Mouse (Mus musculus) kidney, adult 8-10 months (tissue): ENCODE data around the gene Popdc3.
"Not testable (repeated sequence)": the region's sequence is repeated elsewhere in the genome, so short reads cannot be mapped to it uniquely, and the experiment has no call there.

Experiments used
- DNase-seq, 2 experiments: peaks; one replicate each; pipeline ENCODE4 v3.0.0; 2022

The Popdc3 gene

GRCm38 (mm10) chr10:45204582-45204981 is 26.7 kb downstream of the Popdc3 start:
- no peak for DNase-seq

- no peak for DNase-seq
Measured at GRCm38 (mm10) chr10:45210201-45210600, 32.3 kb downstream of the Popdc3 start.

DNA sequence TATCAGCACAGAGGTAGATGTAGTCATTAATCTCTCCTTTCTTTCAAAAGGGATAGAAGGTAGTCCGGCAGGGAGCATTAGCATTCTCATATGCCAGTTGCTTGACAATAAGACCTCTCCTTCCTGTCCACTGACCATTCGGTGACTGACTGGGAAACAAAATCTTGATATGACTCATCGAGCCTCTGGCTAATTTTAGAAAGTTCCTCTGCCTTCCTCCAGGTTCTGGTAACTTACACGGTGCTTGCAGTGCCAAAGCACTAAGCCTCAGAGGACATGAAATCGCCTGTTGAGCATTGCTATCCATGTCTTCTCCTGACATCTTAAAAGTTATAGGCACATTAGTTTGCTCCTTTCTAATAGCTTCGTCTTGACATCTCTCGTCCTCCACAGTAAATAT is 38.8 kb downstream of the Popdc3 start:
- no peak for DNase-seq

DNA sequence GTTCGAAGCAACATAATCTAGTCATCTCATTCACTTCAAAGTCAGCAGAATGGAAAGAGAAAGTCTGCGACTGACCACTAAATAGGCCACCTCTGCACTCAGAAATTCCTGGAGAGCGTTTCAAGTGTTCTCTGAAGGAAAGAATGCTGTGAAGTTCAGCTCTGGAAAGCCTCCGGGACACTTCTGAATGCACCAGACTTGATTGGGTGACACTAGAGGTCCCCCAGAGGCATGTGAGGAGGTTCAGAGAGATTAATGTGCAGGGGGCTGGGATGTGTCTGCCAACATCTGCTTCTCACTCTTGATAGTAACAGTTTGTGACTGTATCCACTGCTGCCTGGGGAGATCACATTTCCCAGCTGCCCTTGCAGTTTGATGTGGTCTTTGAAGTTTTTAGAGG is 52.1 kb downstream of the Popdc3 start:
- DNase-seq, result no peak

DNA sequence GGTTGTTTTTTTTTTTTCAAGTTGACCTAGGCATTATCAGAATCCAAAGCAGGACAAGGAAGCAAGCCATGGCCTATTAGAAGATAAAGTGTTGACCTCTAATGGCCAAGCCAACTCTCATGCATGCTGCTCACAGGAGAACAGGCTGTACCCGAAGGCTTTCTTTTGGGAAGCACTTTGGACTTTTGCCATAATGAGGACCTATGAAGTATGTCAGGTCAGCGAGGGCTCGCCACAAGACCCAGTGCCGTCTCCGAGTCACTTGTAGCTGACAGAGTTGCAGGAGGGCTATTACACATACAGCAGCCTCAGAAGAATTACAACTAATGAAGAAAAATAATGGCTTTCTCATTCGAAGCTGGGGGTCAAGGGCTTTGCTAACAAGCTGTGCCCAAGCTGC is 55.5 kb downstream of the Popdc3 start:
- DNase-seq, result no peak

- DNase-seq, result no peak
Measured at GRCm38 (mm10) chr10:45236304-45236703, 58.4 kb downstream of the Popdc3 start.

DNA sequence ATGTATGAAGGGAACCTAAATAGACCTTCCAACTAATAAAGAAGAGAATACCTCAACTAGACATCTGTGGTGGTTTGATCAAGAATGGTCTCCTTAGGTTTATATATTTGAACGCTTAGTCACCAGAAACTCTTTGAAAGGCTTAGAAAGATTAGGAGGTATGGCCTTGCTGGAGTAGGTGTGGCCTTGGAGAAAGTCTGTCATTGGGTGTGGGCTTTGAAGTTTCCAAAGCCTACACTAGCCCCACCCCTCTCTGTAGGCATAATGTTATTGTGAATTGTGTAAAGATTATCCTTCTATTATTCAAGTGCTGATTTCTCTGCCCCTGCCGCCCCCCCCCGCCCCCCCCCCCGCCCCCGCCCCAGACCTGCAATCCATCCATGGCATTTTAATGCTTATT is 59.6 kb downstream of the Popdc3 start:
- no peak for DNase-seq

DNA sequence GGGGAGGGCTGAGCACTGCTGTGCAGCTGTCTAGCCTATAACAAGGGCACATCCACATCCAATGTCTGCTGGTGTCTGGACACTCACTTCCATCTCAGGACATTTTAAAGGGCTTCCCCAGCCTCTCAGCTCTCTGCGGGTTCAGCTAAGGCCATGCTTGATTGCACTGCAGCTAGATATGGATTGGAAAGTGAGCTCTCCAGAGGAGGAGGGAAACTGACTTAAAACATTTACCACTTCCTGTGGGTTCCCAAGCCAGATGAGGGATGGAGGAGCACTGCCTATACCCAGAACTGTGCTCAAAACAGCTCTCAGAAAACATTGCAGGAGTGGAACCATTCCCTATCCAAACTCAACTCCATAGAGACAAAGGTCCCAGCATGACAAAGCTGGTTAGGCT is 82.6 kb downstream of the Popdc3 start:
- no peak for DNase-seq

- no peak for DNase-seq
Measured at GRCm38 (mm10) chr10:45262126-45262525, 84.2 kb downstream of the Popdc3 start.

DNA sequence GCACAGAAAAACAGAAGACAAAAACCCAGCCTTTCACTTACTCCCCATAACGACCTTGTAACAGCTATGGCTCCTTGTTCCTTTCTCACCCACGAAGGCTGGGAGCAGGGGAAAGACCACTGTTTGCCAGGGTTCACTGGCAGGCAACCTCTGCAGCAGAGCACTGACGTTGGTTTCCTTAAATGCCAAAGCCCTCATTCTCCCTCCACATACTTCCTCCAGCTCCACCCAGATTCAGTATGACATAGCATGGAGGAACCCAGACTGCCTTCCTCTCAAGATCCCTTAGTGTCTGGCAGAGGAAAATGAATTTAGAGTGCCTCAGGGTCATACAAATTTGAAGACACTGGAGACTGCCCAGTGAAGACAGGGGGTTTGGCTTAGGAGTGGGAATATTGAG is 98.6 kb downstream of the Popdc3 start:
- no peak for DNase-seq

DNA sequence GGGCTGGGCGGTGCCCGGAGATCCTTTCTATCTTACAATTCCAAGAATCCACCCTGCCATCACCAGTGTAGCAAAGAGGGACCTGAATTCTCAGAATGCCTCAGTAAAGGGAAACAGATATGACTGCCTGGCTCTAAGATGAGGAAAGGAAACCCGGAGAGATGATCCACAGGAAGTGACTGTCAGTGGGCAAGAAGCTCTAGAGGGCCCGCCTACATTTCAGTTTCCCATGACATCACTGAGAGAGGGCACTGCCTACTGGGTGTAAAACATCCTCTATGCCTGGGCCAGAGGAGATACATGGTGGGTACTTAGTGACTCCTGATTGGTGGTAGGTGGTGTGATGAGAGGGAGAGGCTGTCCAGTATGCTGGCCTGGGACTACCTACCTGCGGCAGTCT is 99.1 kb downstream of the Popdc3 start:
- no peak for DNase-seq

DNA sequence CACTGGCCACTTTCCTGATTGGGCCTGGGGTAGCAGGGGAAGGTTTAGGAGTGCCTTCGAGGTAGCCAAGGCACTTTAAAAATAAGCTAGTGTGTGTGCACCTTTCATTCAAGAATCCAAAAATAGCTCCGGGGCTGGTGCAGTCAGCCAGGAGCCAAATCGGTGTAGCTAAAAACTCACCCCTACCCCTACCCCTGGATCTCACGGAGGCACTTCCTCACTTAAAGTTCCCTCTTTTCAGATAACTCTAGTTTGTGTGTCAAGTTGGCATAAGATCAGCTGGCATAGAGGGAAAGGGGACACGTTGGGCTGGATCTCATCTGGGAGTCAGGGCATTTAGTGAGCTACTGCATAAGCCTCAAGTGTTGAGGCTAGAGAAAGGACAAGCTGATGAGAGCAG is 107.8 kb downstream of the Popdc3 start:
- DNase-seq, result no peak

DNA sequence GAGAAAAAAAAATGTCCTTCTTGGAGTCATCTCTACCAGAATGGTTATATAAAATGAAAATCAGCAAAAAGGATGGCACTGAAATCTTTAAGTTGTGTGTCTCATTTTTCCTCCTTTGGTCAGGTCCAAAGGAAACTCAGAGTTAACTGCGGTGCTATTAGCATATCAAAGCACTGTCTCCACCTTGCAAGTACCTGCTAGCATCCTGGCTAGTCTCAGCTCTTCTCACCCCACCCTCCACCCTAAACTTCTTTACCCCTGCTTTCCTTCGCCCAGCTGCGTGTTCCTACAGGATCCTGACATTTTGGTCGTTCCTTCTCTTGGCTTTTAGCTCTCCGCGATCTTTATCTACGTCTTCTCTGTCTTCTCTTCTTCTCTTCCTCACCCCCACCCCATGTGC is 110.5 kb downstream of the Popdc3 start:
- DNase-seq, result no peak

- no peak for DNase-seq
Measured at GRCm38 (mm10) chr10:45289218-45290105, 111.6 kb downstream of the Popdc3 start.

- DNase-seq, result no peak
Measured at GRCm38 (mm10) chr10:45290618-45291017, 112.7 kb downstream of the Popdc3 start.

DNA sequence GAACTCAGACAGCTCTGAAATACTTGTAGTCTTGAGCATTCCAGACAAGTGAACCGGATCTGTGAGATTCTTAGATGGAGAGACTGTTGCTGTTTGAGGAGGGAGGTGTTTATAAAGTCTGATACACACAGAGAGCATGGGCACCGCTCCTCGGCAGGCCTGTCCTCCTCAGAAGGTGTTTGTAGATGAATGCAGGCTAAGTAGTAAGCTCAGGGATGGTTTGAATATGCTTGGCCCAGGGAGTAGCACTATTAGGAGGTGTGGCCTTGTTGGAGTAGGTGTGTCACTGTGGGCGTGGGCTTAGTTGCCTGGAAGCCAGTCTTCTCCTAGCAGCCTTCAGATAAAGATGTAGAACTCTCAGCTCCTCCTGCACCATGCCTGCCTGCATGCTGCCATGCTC is 114.3 kb downstream of the Popdc3 start:
- not testable (repeated sequence) for DNase-seq

GRCm38 (mm10) chr10:45295093-45295492 is 117.2 kb downstream of the Popdc3 start:
- no peak for DNase-seq

GRCm38 (mm10) chr10:45298503-45298902 is 120.6 kb downstream of the Popdc3 start:
- DNase-seq, result no peak

GRCm38 (mm10) chr10:45299509-45299908 is 121.6 kb downstream of the Popdc3 start:
- DNase-seq, result no peak

GRCm38 (mm10) chr10:45303315-45304036 is 125.6 kb downstream of the Popdc3 start:
- no peak for DNase-seq

- no peak for DNase-seq
Measured at GRCm38 (mm10) chr10:45305173-45305572, 127.3 kb downstream of the Popdc3 start.

DNA sequence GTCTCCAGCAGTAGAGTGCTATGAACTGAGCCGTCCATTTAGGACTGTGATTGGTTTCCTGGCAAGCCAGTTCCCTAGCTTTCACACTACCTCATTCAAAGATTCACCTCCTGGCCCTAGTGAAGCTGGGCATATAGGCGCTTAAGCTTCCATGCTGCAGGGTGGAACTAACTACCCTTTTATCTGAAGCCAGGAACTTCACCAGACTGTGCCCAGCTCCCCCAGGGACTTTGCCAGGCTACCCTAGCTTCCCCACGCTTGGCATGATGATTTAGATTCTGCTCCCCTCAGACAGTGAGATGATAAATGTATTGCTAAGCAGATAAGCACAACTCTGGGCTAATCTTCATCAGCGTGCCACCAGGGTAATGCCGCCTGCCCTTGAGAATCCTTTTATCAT is 133.2 kb downstream of the Popdc3 start:
- no peak for DNase-seq

DNA sequence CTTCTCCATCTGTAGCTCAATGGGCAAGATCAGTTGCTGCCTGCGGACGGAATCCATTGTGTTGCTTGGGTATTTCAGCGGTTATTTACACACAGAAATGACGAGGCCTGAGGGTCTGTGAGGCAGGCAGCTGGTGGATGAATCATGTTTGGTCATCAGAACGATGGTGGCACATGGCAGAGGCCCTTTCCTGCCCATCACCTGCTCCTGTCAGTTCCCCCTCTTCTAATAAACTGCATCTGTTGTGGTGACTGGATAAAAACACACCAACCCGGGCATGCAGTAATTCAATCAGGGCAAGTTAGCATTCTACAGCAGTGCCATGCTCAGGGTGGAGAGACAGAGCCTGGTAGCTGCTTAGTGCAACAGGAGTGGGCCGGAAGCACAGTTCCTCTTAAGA is 133.7 kb downstream of the Popdc3 start:
- no peak for DNase-seq

DNA sequence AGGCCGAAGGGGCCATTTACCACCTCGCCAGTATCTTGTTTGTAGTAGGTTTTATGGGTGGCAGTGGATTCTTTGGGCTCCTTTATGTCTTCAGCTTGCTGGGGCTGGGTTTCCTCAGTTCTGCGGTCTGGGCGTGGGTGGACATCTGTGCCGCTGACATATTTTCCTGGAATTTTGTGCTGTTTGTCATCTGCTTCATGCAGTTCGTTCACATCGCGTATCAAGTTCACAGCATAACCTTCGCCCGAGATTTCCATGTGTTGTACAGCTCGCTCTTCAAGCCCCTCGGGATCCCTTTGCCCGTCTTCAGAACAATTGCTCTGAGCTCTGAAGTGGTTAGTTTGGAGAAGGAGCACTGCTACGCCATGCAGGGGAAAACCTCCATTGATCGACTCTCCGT is 137.0 kb downstream of the Popdc3 start:
- no peak for DNase-seq
